Mouse (Mus musculus) liver, postnatal 0 days (tissue): Measurements from ENCODE around the gene Lrch3.

Source experiments
- CTCF ChIP-seq: sonication (generic); IDR thresholded peaks from 2 replicates; pipeline ENCODE4 v1.5.1; 2016; ENCODE audit warnings: antibody characterized with exemption, low read depth
- EP300 ChIP-seq: IDR thresholded peaks from 2 replicates; pipeline ENCODE4 v1.6.1; 2016; ENCODE audit warnings: antibody characterized with exemption, low read depth, mild to moderate bottlenecking

- TF ChIP-seq CTCF, result no peak
- no peak for TF ChIP-seq EP300
Observed at GRCm38 (mm10) chr16:33061400-33061799, 147.5 kb downstream of the Lrch3 start.
